Mouse (Mus musculus): ENCODE data around the gene Gng7.

- TF ChIP-seq CTCF (IDR thresholded peaks at IDR 0.05; ENCODE audit: extremely low read depth, insufficient read depth, low read length) = no peak
- no peak for TF ChIP-seq POLR2A (IDR thresholded peaks at IDR 0.05; ENCODE audit: extremely low read depth, insufficient read depth, low read length)
Observed at GRCm38 (mm10) chr10:80984223-80984622, 30.5 kb downstream of the Gng7 start.

Data from cortical plate, adult 2 months (tissue).